Mouse (Mus musculus) gastrocnemius, postnatal 14 days (tissue): Measurements from ENCODE around the gene AC161166.1. TPM values are rescaled to one million over a fixed set of nuclear protein-coding genes. Genes with fewer than 3 reads are reported as not detected.

Experiments used
- DNase-seq: peaks from one replicate; pipeline ENCODE4 v3.0.0; 2021; ENCODE audit warnings: mixed read lengths
- intact Hi-C: fragments of 180-260 bp; cut with DNase I; formaldehyde crosslinking; loops from one replicate; pipeline ENCODE4 v1.15.1; 2025; ENCODE audit warnings: low total_unique reads
- long read RNA-seq, 2 experiments: library from polyadenylated mRNA; stranded (forward); transcript quantifications; one replicate each; pipeline ENCODE4 v2.0.0; 2021
- total RNA-seq, 2 experiments: library from RNA; stranded (reverse); gene quantifications; 2 replicates each; pipeline ENCODE4 v1.2.3; 2021

The AC161166.1 gene
- total RNA-seq: not detected
- long read RNA-seq, experiment 1: 0 reads
- long read RNA-seq, experiment 2: 0 reads

DNA sequence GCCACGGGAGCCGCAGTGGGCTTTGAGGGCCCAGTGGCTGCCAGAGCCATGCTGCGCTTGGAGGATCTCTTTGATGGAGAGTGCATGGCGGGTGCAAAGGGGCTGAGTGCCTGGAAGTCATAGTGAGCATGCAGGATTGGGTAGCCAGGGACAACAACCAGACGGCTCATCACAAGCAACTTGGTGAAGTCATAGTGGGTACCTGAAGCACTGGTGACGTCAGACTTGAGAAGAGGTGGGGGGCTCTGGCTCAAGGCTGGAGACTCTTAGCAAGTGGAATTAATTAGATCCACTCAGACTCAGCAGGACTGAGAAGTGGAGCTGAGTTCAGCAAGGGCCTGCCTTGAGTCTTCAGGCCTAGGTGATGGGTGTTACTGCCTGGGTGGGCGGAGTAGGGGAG lies at the start of gene AC161166.1:
Gene AC161166.1 (minus strand): TSS at position 101 of the 400 bp plus-strand sequence.
- no peak for DNase-seq
- intact Hi-C loops: loop anchor here (10.0 kb wide), 1 partner anchor 52 kb away; no protein-coding TSS in a partner anchor

- intact Hi-C loops: loop anchor here (10.0 kb wide), 2 partner anchors 47 to 87 kb away; partner anchors contain the start of gene AC161166.1
- DNase-seq: no peak
These were observed 49.2 kb upstream of the AC161166.1 start for GRCm38 (mm10) chr7:24561450-24561849.

DNA sequence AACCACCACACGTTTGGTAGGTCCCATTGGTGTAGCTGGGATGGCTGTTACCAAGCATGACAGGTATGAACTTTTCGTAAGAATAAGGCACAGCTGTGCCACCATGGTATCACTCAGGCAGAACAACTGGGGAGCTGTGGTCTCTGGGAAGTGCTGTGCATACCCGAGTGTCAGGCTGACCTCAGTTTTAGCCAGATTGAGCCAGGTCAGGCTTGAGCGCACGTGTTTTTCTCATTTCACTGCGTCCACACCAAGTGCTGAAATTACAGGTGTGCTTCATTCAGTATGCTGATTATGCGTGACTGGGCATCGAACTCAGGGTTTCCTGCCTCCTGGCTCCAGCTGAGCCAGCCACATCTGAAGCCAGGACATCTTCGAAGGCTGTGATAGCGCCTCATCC lies 43.5 kb upstream of the AC161166.1 start:
- DNase-seq: no peak
- intact Hi-C loops: no loop called here

- DNase-seq: no peak
- intact Hi-C loops: no loop called here
These were observed 39.9 kb upstream of the AC161166.1 start for GRCm38 (mm10) chr7:24551985-24552759.

- DNase-seq: no peak
- intact Hi-C loops: no loop called here
These were observed 35.3 kb upstream of the AC161166.1 start for GRCm38 (mm10) chr7:24547534-24548036.

DNA sequence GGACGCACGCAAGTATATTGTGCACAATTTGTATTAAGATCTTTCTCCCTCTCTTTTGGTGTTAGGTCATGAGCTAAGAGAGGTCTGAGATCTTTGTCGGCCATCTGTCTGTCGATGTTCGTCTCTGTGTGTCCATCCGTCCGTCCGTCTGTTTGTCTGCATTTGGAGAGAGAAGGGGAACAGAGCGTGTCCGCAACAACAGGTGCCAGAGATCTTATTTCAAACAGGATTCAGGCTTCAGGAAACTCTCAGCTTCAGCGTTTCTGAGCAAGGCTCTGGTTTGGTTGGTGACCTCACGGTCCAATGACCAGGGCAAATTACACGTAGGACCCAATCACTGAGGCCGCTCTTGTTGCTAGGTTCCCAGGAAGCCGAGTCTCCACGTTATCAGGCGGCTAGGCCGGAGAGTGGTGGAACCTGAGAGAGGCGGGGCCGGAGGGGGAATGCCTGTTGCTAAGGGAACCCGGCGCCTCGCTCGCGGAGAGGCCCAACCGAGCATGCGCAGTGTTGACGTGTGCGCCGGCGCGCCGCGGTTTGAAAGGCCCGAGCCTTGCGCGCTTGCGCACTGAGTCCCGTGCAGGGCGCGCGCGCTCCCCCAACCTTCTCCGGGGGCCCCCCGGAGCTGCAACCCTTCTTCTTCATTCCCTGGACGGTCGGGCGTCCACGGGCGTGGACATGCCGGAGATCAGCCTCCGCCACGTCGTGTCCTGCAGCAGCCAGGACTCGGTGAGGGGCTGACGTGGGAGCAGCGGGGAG lies 34.6 kb upstream of the AC161166.1 start:
- intact Hi-C loops: no loop called here
- peak; percentile 100 for DNase-seq

- DNase-seq: no peak
- intact Hi-C loops: no loop called here
These were observed 33.9 kb upstream of the AC161166.1 start, which contains the start of the genes Pinlyp and Xrcc1 for GRCm38 (mm10) chr7:24546068-24546614. Pinlyp (minus strand) TSS chr7:24546118. Xrcc1 (plus strand) TSS chr7:24546289.

DNA sequence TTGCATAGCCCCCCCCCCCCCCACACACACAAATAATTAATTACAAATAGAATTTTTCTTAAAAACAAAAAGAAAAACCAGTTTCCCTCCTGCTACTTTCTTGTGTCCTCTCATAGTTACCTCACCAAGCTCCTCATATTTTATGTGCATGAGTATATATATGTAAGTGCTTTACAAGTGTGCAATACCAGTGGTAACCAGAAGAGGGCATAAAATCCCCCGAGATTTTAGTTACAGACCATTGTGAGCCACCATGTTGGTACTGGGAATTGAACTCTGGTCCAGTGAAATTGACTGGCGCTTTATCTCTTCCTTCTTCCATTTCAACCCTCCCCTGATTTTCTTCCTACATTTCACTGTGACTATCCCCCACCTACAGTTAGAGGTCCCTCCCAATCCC lies 32.3 kb upstream of the AC161166.1 start:
- no peak for DNase-seq
- intact Hi-C loops: no loop called here

DNA sequence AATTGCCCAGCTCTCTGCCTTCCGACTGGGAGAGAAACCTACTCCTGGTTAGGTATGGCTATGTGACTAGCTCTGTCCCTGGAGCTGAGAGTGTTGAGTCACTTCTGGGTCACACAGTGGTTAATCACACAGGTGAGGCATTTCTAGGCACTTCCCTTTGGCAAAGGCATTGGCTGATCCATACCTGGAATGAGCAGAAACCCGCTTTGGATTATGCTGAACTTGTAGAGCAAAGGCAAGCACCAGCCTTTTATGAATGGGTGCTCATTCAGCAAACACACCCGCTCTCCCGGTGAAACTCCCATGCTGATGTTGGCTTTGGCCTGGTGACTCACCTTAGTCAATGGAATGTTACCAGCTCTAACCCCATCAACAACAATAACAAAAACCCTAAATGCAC lies 27.4 kb upstream of the AC161166.1 start:
- intact Hi-C loops: no loop called here
- no peak for DNase-seq

DNA sequence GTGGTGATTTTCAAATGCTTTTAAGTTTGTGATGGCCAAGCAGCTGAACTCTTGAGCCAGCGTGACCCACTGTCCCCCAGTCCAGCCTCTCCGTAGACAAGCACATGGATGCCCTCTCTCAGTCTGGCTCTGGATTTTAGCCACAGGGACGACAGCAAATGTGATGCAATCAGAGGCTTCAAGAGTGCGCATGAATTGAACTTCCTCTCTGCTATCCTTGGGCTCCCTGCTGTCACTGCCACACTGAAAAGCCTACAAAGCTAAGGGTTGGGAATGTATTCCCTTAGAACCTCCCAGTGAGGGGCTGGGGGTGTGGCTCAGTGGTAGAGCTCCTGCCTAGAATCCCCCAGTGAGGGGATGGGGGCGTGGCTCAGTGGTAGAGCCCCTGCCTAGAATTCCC lies 26.4 kb upstream of the AC161166.1 start:
- DNase-seq: no peak
- intact Hi-C loops: no loop called here

DNA sequence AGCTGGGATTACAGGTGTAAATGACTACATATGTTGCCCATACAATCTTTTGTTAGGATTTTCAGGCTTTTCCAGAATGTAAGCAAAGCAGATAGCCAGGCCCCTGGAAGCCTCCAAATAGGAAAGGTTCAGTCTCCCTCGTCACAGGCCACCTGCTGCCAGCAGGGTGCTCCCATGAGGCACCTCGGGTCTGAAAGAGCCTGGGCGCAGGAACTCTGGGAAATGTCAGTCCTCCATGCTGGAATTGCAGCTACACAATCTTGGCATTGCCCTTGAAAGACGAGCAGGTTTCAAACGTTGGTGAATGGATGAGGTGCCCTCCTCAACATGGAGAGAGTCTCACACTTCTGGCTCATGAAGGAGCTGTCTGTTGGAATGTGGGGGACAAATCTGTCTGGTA lies 25.9 kb upstream of the AC161166.1 start:
- DNase-seq: no peak
- intact Hi-C loops: no loop called here

DNA sequence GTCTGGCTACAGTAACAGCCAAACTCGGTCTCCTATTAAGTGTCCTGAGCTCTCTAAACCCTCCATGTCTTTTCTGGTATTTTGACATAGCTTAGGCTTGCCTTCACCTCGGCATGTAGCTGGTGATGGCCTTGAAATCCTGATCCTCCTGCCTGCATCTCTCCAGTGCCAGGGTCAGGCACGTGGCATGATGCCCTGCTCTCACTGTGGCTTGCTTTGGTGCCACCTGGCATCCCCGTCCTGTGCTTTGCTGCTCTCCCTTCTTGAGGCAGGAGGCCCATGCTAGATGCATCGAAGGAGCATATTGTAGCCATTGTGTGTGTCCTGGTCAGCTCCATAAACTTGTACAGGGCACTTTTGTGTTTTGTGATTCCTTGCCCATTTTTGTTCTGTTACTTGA lies 25.3 kb upstream of the AC161166.1 start:
- DNase-seq: peak; percentile 38
- intact Hi-C loops: no loop called here

GRCm38 (mm10) chr7:24537081-24537480 lies 24.8 kb upstream of the AC161166.1 start:
- DNase-seq: no peak
- intact Hi-C loops: no loop called here

GRCm38 (mm10) chr7:24534301-24534700 lies 22.0 kb upstream of the AC161166.1 start:
- no peak for DNase-seq
- intact Hi-C loops: no loop called here

DNA sequence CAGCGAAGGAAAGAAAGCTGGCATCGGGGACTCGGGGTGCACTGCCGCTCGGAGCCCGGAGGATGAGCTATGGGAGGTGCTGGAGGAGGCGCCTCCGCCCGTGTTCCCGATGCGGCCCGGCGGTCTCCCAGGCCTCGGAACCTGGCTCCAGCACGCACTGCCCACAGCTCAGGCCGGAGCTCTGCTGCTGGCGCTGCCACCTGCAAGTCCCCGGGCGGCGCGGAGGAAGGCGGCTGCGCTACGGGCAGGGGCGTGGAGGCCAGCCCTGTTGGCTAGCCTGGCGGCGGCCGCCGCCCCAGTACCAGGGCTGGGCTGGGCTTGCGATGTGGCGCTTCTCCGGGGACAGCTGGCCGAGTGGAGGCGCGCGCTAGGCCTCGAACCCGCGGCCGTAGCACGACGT lies 21.6 kb upstream of the AC161166.1 start:
- intact Hi-C loops: no loop called here
- no peak for DNase-seq

- DNase-seq: no peak
- intact Hi-C loops: no loop called here
These were observed 20.8 kb upstream of the AC161166.1 start for GRCm38 (mm10) chr7:24533031-24533571.

GRCm38 (mm10) chr7:24531211-24531971 lies 19.1 kb upstream of the AC161166.1 start:
- intact Hi-C loops: no loop called here

GRCm38 (mm10) chr7:24530062-24530931 lies 18.0 kb upstream of the AC161166.1 start, which contains the start of gene Irgq:
Irgq (plus strand) TSS chr7:24530689.
- intact Hi-C loops: no loop called here
- peak; percentile 98 for DNase-seq

More at GRCm38 (mm10) chr7:24531211-24531971, 19.1 kb upstream of the AC161166.1 start:
- DNase-seq: peak; percentile 82
